Mouse (Mus musculus) forebrain, postnatal 0 days (tissue): ENCODE measurements at regions not wholly inside any gene's neighbourhood (a gene's known extent, or its start where the extent isn't known, plus 50 kb on each side); places are given as distances from the start of the nearest gene placed in this dataset.
A peak's percentile ranks its signal among the peaks of the same experiment; 100 is the strongest.

Source experiments
- ATAC-seq: fragments of 200-750 bp; cut with Nextera tagmentation; 2 replicates; pipeline ENCODE4 v1.8.0; 2017; ENCODE audit warnings: mild to moderate bottlenecking, moderate library complexity
- DNase-seq: peaks from one replicate; pipeline ENCODE4 v3.0.0-alpha.2; 2015
- H3K27ac ChIP-seq: fragments of 300-500 bp; sonication (generic); 2 replicates; pipeline ENCODE4 v1.5.1; 2014; ENCODE audit warnings: low read depth, mild to moderate bottlenecking, antibody characterized with exemption, low read length, moderate library complexity, mixed read lengths
- H3K27me3 ChIP-seq: fragments of 300-500 bp; sonication (generic); 2 replicates; pipeline ENCODE4 v1.6.1; 2014; ENCODE audit warnings: mild to moderate bottlenecking, low read length, mixed read lengths; ENCODE audit not compliant: insufficient read depth
- H3K36me3 ChIP-seq: fragments of 300-500 bp; sonication (generic); 2 replicates; pipeline ENCODE4 v1.6.1; 2014; ENCODE audit warnings: mild to moderate bottlenecking, moderate library complexity; ENCODE audit not compliant: insufficient read depth
- H3K4me1 ChIP-seq: fragments of 300-500 bp; sonication (generic); 2 replicates; pipeline ENCODE4 v1.6.1; 2014; ENCODE audit warnings: antibody characterized with exemption; ENCODE audit not compliant: insufficient read depth
- H3K4me2 ChIP-seq: fragments of 300-500 bp; sonication (generic); 2 replicates; pipeline ENCODE4 v1.6.1; 2014; ENCODE audit warnings: low read depth, mild to moderate bottlenecking, moderate library complexity
- H3K4me3 ChIP-seq: fragments of 300-500 bp; sonication (generic); 2 replicates; pipeline ENCODE4 v1.5.1; 2014; ENCODE audit warnings: low read depth, low read length, mixed read lengths
- H3K9ac ChIP-seq: fragments of 300-500 bp; sonication (generic); 2 replicates; pipeline ENCODE4 v1.6.1; 2014; ENCODE audit warnings: mild to moderate bottlenecking
- H3K9me3 ChIP-seq: fragments of 300-500 bp; sonication (generic); 2 replicates; pipeline ENCODE4 v1.6.1; 2016; ENCODE audit warnings: low read length
- CTCF ChIP-seq: sonication (generic); IDR thresholded peaks from 2 replicates; pipeline ENCODE4 v1.5.1; 2016; ENCODE audit warnings: antibody characterized with exemption, control low read depth, low read depth
- WGBS: fragments of 180-500 bp; shearing (Covaris S2); extraction: QIAGEN DNeasy Blood & Tissue Kit; methylation state at CpG from one replicate; pipeline ENCODE4 v1.1.7; 2014; 5-methylcytosine and 5-hydroxymethylcytosine counted together

- no peak for ATAC-seq
- TF ChIP-seq CTCF, result no peak
- 75% methylated on average over 4 of the region's 4 CpGs for WGBS
- Histone ChIP-seq H3K9ac (no peak overlapping the region), H3K4me3 (no peak overlapping the region), H3K9me3 (no peaks in the 10 kb centered on the region), H3K27me3 (no peaks in the 10 kb centered on the region), H3K4me2 (no peak overlapping the region), H3K36me3 (no peaks in the 10 kb centered on the region), H3K4me1 (no peaks in the 10 kb centered on the region), H3K27ac (no peak overlapping the region)
- DNase-seq, result no peak
These were observed 196.3 kb downstream of the Etv1 start for GRCm38 (mm10) chr12:38975508-38975907.

- Histone ChIP-seq H3K36me3 (no peaks in the 10 kb centered on the region), H3K9ac (no peak overlapping the region), H3K4me2 (no peak overlapping the region), H3K27me3 (no peaks in the 10 kb centered on the region), H3K27ac (no peak overlapping the region), H3K9me3 (no peaks in the 10 kb centered on the region), H3K4me1 (no peaks in the 10 kb centered on the region), H3K4me3 (no peak overlapping the region)
- DNase-seq (peak; percentile 2), ATAC-seq (no peak)
- no peak for TF ChIP-seq CTCF
These were observed 203.2 kb downstream of the Etv1 start for GRCm38 (mm10) chr12:38982423-38982822.

GRCm38 (mm10) chr12:38985909-38986308 is 206.7 kb downstream of the Etv1 start:
- 89% methylated on average over 2 of the region's 2 CpGs for WGBS
- Histone ChIP-seq H3K4me1 (no peaks in the 10 kb centered on the region), H3K27me3 (no peaks in the 10 kb centered on the region)

GRCm38 (mm10) chr12:38986346-38986745 is 207.2 kb downstream of the Etv1 start:
- Histone ChIP-seq H3K4me3 (no peak overlapping the region), H3K27me3 (no peaks in the 10 kb centered on the region), H3K4me2 (no peak overlapping the region), H3K36me3 (no peaks in the 10 kb centered on the region), H3K27ac (no peak overlapping the region), H3K9ac (no peak overlapping the region), H3K4me1 (no peaks in the 10 kb centered on the region), H3K9me3 (no peaks in the 10 kb centered on the region)
- no peak for TF ChIP-seq CTCF
- no peak for ATAC-seq
- no peak for DNase-seq
- WGBS, result 51% methylated on average over 3 of the region's 3 CpGs

More at GRCm38 (mm10) chr12:38985909-38986308, 206.7 kb downstream of the Etv1 start:
- no peak for TF ChIP-seq CTCF
- Histone ChIP-seq H3K4me2 (no peak overlapping the region), H3K9me3 (no peaks in the 10 kb centered on the region), H3K36me3 (no peaks in the 10 kb centered on the region), H3K9ac (no peak overlapping the region), H3K27ac (no peak overlapping the region), H3K4me3 (no peak overlapping the region)
- ATAC-seq, result no peak
- no peak for DNase-seq

- H3K27ac ChIP-seq, result no peak overlapping the region
- no peak overlapping the region for H3K4me2 ChIP-seq
- H3K4me3 ChIP-seq, result no peak overlapping the region
- H3K9ac ChIP-seq, result no peak overlapping the region
- H3K9me3 ChIP-seq, result no peaks in the 10 kb centered on the region
- no peaks in the 10 kb centered on the region for H3K36me3 ChIP-seq
- DNase-seq (no peak), ATAC-seq (no peak)
- no peaks in the 10 kb centered on the region for H3K4me1 ChIP-seq
- no peak for TF ChIP-seq CTCF
- H3K27me3 ChIP-seq, result no peaks in the 10 kb centered on the region
These were observed 208.1 kb downstream of the Etv1 start for GRCm38 (mm10) chr12:38987277-38987676.

- WGBS, result 18% methylated on average over 4 of the region's 4 CpGs
- H3K4me1 ChIP-seq, result no peaks in the 10 kb centered on the region
These were observed 208.6 kb downstream of the Etv1 start for GRCm38 (mm10) chr12:38987819-38988218.

GRCm38 (mm10) chr12:39027179-39027578 is 248.0 kb downstream of the Etv1 start:
- no peak for ATAC-seq
- no peaks in the 10 kb centered on the region for H3K9me3 ChIP-seq
- H3K27ac ChIP-seq, result no peak overlapping the region
- no peaks in the 10 kb centered on the region for H3K27me3 ChIP-seq
- no peaks in the 10 kb centered on the region for H3K4me1 ChIP-seq
- H3K4me3 ChIP-seq, result no peak overlapping the region
- H3K36me3 ChIP-seq, result no peaks in the 10 kb centered on the region
- no peak for TF ChIP-seq CTCF
- WGBS, result 18% methylated on average over 2 of the region's 2 CpGs
- DNase-seq, result peak; percentile 25
- H3K4me2 ChIP-seq, result no peak overlapping the region
- H3K9ac ChIP-seq, result no peak overlapping the region

More at GRCm38 (mm10) chr12:38987819-38988218, 208.6 kb downstream of the Etv1 start:
- Histone ChIP-seq H3K27me3 (no peaks in the 10 kb centered on the region), H3K9me3 (no peaks in the 10 kb centered on the region), H3K9ac (no peak overlapping the region), H3K4me3 (no peak overlapping the region), H3K4me2 (no peak overlapping the region), H3K36me3 (no peaks in the 10 kb centered on the region), H3K27ac (no peak overlapping the region)
- no peak for TF ChIP-seq CTCF
- no peak for DNase-seq
- ATAC-seq, result no peak

- Histone ChIP-seq H3K36me3 (no peaks in the 10 kb centered on the region), H3K27me3 (no peaks in the 10 kb centered on the region), H3K9me3 (no peaks in the 10 kb centered on the region), H3K4me2 (no peak overlapping the region), H3K27ac (no peak overlapping the region), H3K9ac (no peak overlapping the region), H3K4me3 (no peak overlapping the region), H3K4me1 (no peaks in the 10 kb centered on the region)
- no peak for ATAC-seq
- TF ChIP-seq CTCF, result no peak
- DNase-seq, result no peak
- WGBS, result 27% methylated on average over 2 of the region's 2 CpGs
These were observed 248.8 kb downstream of the Etv1 start for GRCm38 (mm10) chr12:39027948-39028347.
